Mouse (Mus musculus): ENCODE measurements around the gene Tie1. TPM values are rescaled to one million over a fixed set of nuclear protein-coding genes. Genes with fewer than 3 reads are reported as not detected.

The Tie1 gene
- polyA plus RNA-seq (2015; fragmentation: Nextera tagmentation; extraction: Ambion mirVana), result 21.3 and 21.8 TPM in 2 replicates

DNA sequence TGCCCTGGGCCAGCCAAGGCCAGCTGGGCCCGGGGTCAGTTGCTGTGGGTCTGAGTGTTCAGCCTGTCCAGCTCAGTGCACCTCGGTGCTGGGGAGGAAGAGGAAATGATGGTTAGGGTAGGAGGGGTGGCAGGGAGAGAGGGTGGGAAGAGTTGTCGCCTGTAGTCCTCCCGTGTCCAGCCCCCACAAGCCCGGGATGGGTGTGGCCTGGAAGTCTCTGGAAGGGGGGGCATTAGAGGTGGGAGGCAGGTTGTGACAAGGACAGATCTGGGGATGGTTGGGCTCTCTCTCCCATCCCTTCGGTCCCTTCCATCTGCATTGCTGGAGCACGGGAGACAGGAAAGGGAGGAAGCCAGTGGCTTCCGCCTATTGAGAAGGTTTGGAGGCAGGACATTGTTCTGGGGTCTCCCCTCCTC, at the start of gene Tie1:
TSS of gene Tie1 (minus strand) at position 345 of the 416 bp plus-strand sequence.
- Histone ChIP-seq H3K9ac (ENCODE audit: low read depth, low read length) (0 out of 2 replicates have a peak within 1 kb of the TSS, but pooled peaks have one; percentile 33), H3K9me3 (ENCODE audit: control insufficient read depth, low read length) (no peaks in the 10 kb centered on the region), H3K4me2 (ENCODE audit: low read depth, low read length) (no peak within 1 kb of the TSS), H3K4me3 (ENCODE audit: low read length) (peak within 1 kb of the TSS; percentile 26), H3K36me3 (ENCODE audit: control insufficient read depth, insufficient read depth, low read length) (no peaks in the 10 kb centered on the region), H3K27ac (ENCODE audit: low read length) (no peak within 1 kb of the TSS), H3K27me3 (replicated peaks; ENCODE audit: control insufficient read depth, insufficient read depth, low read length) (no peaks in the 10 kb centered on the region), H3K4me1 (ENCODE audit: control insufficient read depth, insufficient read depth, low read length) (no peaks in the 10 kb centered on the region)
- 79% methylated on average over 8 of the region's 8 CpGs for WGBS
- peak; percentile 71 for ATAC-seq

GRCm38 (mm10) chr4:118537801-118538200, 47.9 kb upstream of the Tie1 start:
- H3K27ac ChIP-seq (ENCODE audit: low read length), result peak overlapping the region; percentile 41
- no peak overlapping the region for H3K9ac ChIP-seq (ENCODE audit: low read depth, low read length)
- no peaks in the 10 kb centered on the region for H3K36me3 ChIP-seq (ENCODE audit: control insufficient read depth, insufficient read depth, low read length)
- H3K27me3 ChIP-seq (replicated peaks; ENCODE audit: control insufficient read depth, insufficient read depth, low read length), result no peaks in the 10 kb centered on the region
- H3K9me3 ChIP-seq (ENCODE audit: control insufficient read depth, low read length), result no peaks in the 10 kb centered on the region
- ATAC-seq, result peak; percentile 22; the same call in 1 of the 2 replicates
- no peak overlapping the region for H3K4me2 ChIP-seq (ENCODE audit: low read depth, low read length)
- no peak overlapping the region for H3K4me3 ChIP-seq (ENCODE audit: low read length)
- peaks cover 9% of the 10 kb centered on the region for H3K4me1 ChIP-seq (ENCODE audit: control insufficient read depth, insufficient read depth, low read length)
- 28% methylated on average over 6 of the region's 6 CpGs for WGBS

DNA sequence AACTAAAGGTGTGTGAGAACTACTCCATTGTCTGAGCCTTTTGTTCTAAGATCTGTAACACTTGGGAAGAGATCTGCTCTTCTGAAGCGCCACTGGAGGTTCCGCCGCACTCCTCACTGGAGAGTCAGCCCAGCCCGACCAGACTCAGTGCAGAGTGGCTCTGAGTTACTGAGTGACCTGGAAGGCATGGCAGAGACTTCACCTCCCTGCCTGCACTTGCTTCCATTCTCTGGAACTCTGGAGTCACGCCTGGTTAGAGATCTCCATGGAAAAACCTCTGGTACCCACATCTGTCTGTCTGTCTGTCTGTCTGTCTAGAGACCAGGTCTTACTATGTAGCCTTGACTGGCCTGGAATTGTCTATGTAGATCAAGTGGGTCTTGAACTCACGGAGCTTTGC, 45.7 kb upstream of the Tie1 start:
- no peaks in the 10 kb centered on the region for H3K9me3 ChIP-seq (ENCODE audit: control insufficient read depth, low read length)
- H3K4me2 ChIP-seq (ENCODE audit: low read depth, low read length), result no peak overlapping the region
- H3K36me3 ChIP-seq (ENCODE audit: control insufficient read depth, insufficient read depth, low read length), result no peaks in the 10 kb centered on the region
- H3K9ac ChIP-seq (ENCODE audit: low read depth, low read length), result no peak overlapping the region
- peaks cover 9% of the 10 kb centered on the region for H3K4me1 ChIP-seq (ENCODE audit: control insufficient read depth, insufficient read depth, low read length)
- ATAC-seq, result no peak
- no peaks in the 10 kb centered on the region for H3K27me3 ChIP-seq (replicated peaks; ENCODE audit: control insufficient read depth, insufficient read depth, low read length)
- WGBS, result 86% methylated on average over 6 of the region's 6 CpGs
- no peak overlapping the region for H3K27ac ChIP-seq (ENCODE audit: low read length)
- H3K4me3 ChIP-seq (ENCODE audit: low read length), result no peak overlapping the region

GRCm38 (mm10) chr4:118533605-118534004, 43.7 kb upstream of the Tie1 start:
- no peaks in the 10 kb centered on the region for H3K27me3 ChIP-seq (replicated peaks; ENCODE audit: control insufficient read depth, insufficient read depth, low read length)
- no peak for ATAC-seq
- no peak overlapping the region for H3K4me3 ChIP-seq (ENCODE audit: low read length)
- 87% methylated on average over 7 of the region's 7 CpGs for WGBS
- H3K27ac ChIP-seq (ENCODE audit: low read length), result no peak overlapping the region
- H3K4me2 ChIP-seq (ENCODE audit: low read depth, low read length), result no peak overlapping the region
- H3K9ac ChIP-seq (ENCODE audit: low read depth, low read length), result no peak overlapping the region
- peaks cover 9% of the 10 kb centered on the region for H3K4me1 ChIP-seq (ENCODE audit: control insufficient read depth, insufficient read depth, low read length)
- H3K36me3 ChIP-seq (ENCODE audit: control insufficient read depth, insufficient read depth, low read length), result no peaks in the 10 kb centered on the region
- no peaks in the 10 kb centered on the region for H3K9me3 ChIP-seq (ENCODE audit: control insufficient read depth, low read length)

DNA sequence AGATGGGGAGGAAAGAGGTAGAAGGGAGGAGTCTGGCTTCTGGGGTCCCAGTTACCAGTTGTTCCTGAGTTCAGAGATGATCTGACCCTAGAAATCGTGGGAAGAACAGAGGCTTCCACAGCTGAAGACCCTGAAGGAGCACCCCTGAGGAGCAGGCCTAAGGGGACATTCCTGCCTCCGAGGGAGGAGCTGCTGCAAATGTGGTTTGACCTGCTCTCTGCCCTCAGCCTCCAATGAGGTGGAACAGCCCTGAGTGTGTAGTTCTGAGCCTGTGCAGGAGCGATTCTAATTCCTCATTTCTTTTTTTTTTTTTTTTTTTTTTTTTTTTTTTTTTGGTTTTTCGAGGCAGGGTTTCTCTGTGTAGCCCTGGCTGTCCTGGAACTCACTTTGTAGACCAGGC, 43.3 kb upstream of the Tie1 start:
- WGBS, result 54% methylated on average over 3 of the region's 4 CpGs

DNA sequence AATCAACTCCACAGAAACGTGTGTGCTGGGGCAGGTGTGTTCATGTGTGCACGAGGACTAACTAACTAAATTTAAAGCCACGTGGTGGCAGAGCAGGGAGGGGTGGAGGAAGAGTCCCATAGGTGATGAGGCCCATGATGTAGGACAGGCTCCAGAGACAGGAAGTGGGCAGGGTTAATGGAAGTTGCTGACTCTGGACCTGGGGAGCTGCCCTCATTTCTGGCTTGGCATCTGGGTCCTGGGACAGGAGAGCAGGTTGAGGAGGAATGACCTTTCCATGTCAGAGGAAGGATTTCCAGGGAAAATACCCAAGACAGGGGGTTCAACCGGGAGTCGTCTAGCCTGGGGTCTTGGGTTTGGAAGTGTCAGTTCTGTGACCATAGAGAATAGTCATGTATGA, 42.8 kb upstream of the Tie1 start:
- Histone ChIP-seq H3K9ac (ENCODE audit: low read depth, low read length) (no peak overlapping the region), H3K27me3 (replicated peaks; ENCODE audit: control insufficient read depth, insufficient read depth, low read length) (no peaks in the 10 kb centered on the region), H3K4me1 (ENCODE audit: control insufficient read depth, insufficient read depth, low read length) (peaks cover 2% of the 10 kb centered on the region), H3K9me3 (ENCODE audit: control insufficient read depth, low read length) (no peaks in the 10 kb centered on the region), H3K27ac (ENCODE audit: low read length) (no peak overlapping the region), H3K36me3 (ENCODE audit: control insufficient read depth, insufficient read depth, low read length) (no peaks in the 10 kb centered on the region), H3K4me2 (ENCODE audit: low read depth, low read length) (no peak overlapping the region), H3K4me3 (ENCODE audit: low read length) (no peak overlapping the region)
- WGBS, result 72% methylated on average over 5 of the region's 5 CpGs
- ATAC-seq, result no peak

More for the DNA sequence above, 43.3 kb upstream of the Tie1 start:
- Histone ChIP-seq H3K4me2 (ENCODE audit: low read depth, low read length) (no peak overlapping the region), H3K36me3 (ENCODE audit: control insufficient read depth, insufficient read depth, low read length) (no peaks in the 10 kb centered on the region), H3K4me3 (ENCODE audit: low read length) (no peak overlapping the region), H3K27ac (ENCODE audit: low read length) (no peak overlapping the region), H3K27me3 (replicated peaks; ENCODE audit: control insufficient read depth, insufficient read depth, low read length) (no peaks in the 10 kb centered on the region), H3K9me3 (ENCODE audit: control insufficient read depth, low read length) (no peaks in the 10 kb centered on the region), H3K9ac (ENCODE audit: low read depth, low read length) (no peak overlapping the region), H3K4me1 (ENCODE audit: control insufficient read depth, insufficient read depth, low read length) (peaks cover 5% of the 10 kb centered on the region)
- no peak for ATAC-seq

DNA sequence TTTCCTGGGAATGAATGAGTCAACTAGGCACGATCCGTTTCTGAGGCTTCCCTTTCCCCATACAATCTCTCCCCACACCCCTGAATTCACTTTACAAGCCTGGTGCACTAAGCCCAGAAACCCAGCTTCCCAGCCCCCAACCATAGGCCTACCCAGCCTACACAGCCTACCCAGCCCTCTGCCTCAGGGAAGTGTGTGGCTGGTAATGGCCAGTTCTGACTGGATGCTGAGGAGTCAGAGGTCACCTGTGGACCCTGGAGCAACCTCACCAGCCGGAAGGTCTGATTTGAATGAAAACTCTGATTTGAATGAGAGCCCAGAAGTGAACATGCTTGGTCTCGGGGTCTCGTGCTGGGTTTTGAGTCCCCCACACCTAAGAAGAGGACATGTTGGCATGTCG, 37.9 kb upstream of the Tie1 start:
- peak overlapping the region; percentile 51 for H3K4me3 ChIP-seq (ENCODE audit: low read length)
- no peaks in the 10 kb centered on the region for H3K36me3 ChIP-seq (ENCODE audit: control insufficient read depth, insufficient read depth, low read length)
- peaks cover 12% of the 10 kb centered on the region for H3K4me1 ChIP-seq (ENCODE audit: control insufficient read depth, insufficient read depth, low read length)
- 69% methylated on average over 6 of the region's 6 CpGs for WGBS
- peak overlapping the region; percentile 94 for H3K27ac ChIP-seq (ENCODE audit: low read length)
- peak overlapping the region; percentile 70 for H3K9ac ChIP-seq (ENCODE audit: low read depth, low read length)
- H3K9me3 ChIP-seq (ENCODE audit: control insufficient read depth, low read length), result no peaks in the 10 kb centered on the region
- no peak for ATAC-seq
- H3K27me3 ChIP-seq (replicated peaks; ENCODE audit: control insufficient read depth, insufficient read depth, low read length), result no peaks in the 10 kb centered on the region
- H3K4me2 ChIP-seq (ENCODE audit: low read depth, low read length), result peak overlapping the region; percentile 60

DNA sequence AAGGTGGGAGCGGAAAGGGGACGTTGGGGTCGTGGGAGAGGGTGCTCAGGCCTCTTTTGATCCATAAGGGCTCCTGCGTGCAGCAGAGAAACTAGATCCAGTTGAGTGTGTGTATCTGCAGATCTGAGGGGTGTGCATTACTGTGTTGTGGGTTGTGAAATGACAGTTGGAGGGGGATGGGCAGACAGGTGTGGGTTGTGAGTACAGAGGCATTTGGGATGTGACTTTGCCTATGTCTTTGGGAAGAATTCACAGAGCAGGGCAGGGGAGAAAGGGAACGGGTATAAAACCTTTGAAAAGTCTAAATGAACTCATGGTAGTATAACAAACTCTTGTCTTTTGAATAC, 37.4 kb upstream of the Tie1 start:
- Histone ChIP-seq H3K9ac (ENCODE audit: low read depth, low read length) (peak overlapping the region; percentile 70), H3K9me3 (ENCODE audit: control insufficient read depth, low read length) (no peaks in the 10 kb centered on the region), H3K27ac (ENCODE audit: low read length) (peak overlapping the region; percentile 94), H3K4me1 (ENCODE audit: control insufficient read depth, insufficient read depth, low read length) (peaks cover 12% of the 10 kb centered on the region), H3K4me2 (ENCODE audit: low read depth, low read length) (peak overlapping the region; percentile 60), H3K27me3 (replicated peaks; ENCODE audit: control insufficient read depth, insufficient read depth, low read length) (no peaks in the 10 kb centered on the region), H3K4me3 (ENCODE audit: low read length) (peak overlapping the region; percentile 51), H3K36me3 (ENCODE audit: control insufficient read depth, insufficient read depth, low read length) (no peaks in the 10 kb centered on the region)
- WGBS, result 37% methylated on average over 5 of the region's 5 CpGs
- peak; percentile 43 for ATAC-seq

- Histone ChIP-seq H3K9me3 (ENCODE audit: control insufficient read depth, low read length) (no peaks in the 10 kb centered on the region), H3K4me3 (ENCODE audit: low read length) (peak within 1 kb of the TSS; percentile 51), H3K4me2 (ENCODE audit: low read depth, low read length) (peak within 1 kb of the TSS; percentile 60), H3K27me3 (replicated peaks; ENCODE audit: control insufficient read depth, insufficient read depth, low read length) (no peaks in the 10 kb centered on the region), H3K4me1 (ENCODE audit: control insufficient read depth, insufficient read depth, low read length) (peaks cover 12% of the 10 kb centered on the region), H3K9ac (ENCODE audit: low read depth, low read length) (peak within 1 kb of the TSS; percentile 70), H3K27ac (ENCODE audit: low read length) (peak within 1 kb of the TSS; percentile 94), H3K36me3 (ENCODE audit: control insufficient read depth, insufficient read depth, low read length) (no peaks in the 10 kb centered on the region)
- WGBS, result 32% methylated on average over 17 of the region's 17 CpGs
- peak; percentile 94 for ATAC-seq
These were observed 36.8 kb upstream of the Tie1 start, which contains the start of gene 2610528J11Rik for GRCm38 (mm10) chr4:118526408-118527334. Gene 2610528J11Rik, plus strand, starts transcription at chr4:118526999.

All from intestine, embryonic 16.5 days (tissue).